Mouse (Mus musculus) forebrain, embryonic 11.5 days (tissue): ENCODE results near the gene Prss2. TPM values are rescaled to one million over a fixed set of nuclear protein-coding genes. Genes with fewer than 3 reads are reported as not detected.
"Not testable (repeated sequence)": the region's sequence is repeated elsewhere in the genome, so short reads cannot be mapped to it uniquely, and the experiment has no call there.

Experiments
- ATAC-seq: fragments of 200-750 bp; cut with Nextera tagmentation; replicated peaks from 2 replicates; pipeline ENCODE4 v1.8.0; 2017; ENCODE audit warnings: moderate TSS enrichment; ENCODE audit not compliant: low FRiP score
- DNase-seq: peaks from one replicate; pipeline ENCODE4 v3.0.0-alpha.2; 2017; ENCODE audit warnings: low spot score
- H3K27ac ChIP-seq: fragments of 300-500 bp; sonication (generic); 2 replicates; pipeline ENCODE4 v1.5.1; 2014; ENCODE audit warnings: low read depth, low read length
- H3K27me3 ChIP-seq: fragments of 300-500 bp; sonication (generic); 2 replicates; pipeline ENCODE4 v1.6.1; 2014; ENCODE audit warnings: mild to moderate bottlenecking, low read length, mixed read lengths; ENCODE audit not compliant: control insufficient read depth, insufficient read depth
- H3K36me3 ChIP-seq: fragments of 300-500 bp; sonication (generic); 2 replicates; pipeline ENCODE4 v1.6.1; 2014; ENCODE audit warnings: mild to moderate bottlenecking, low read length, moderate library complexity, mixed read lengths; ENCODE audit not compliant: control insufficient read depth, insufficient read depth
- H3K4me1 ChIP-seq: fragments of 300-500 bp; sonication (generic); replicated peaks from 2 replicates; pipeline ENCODE4 v1.6.1; 2014; ENCODE audit warnings: low read length, mixed read lengths; ENCODE audit not compliant: control insufficient read depth, insufficient read depth
- H3K4me2 ChIP-seq: fragments of 300-500 bp; sonication (generic); 2 replicates; pipeline ENCODE4 v1.6.1; 2014; ENCODE audit warnings: low read depth, mild to moderate bottlenecking, low read length, moderate library complexity, mixed read lengths; ENCODE audit not compliant: severe bottlenecking
- H3K4me3 ChIP-seq: fragments of 300-500 bp; sonication (generic); 2 replicates; pipeline ENCODE4 v1.5.1; 2014; ENCODE audit warnings: low read depth, low read length
- H3K9ac ChIP-seq: fragments of 300-500 bp; sonication (generic); 2 replicates; pipeline ENCODE4 v1.6.1; 2014; ENCODE audit warnings: low read length
- H3K9me3 ChIP-seq: fragments of 300-500 bp; sonication (generic); 2 replicates; pipeline ENCODE4 v1.6.1; 2016; ENCODE audit warnings: low read length, mixed read lengths; ENCODE audit not compliant: control insufficient read depth
- WGBS: fragments of 180-500 bp; shearing (Covaris S2); extraction: QIAGEN DNeasy Blood & Tissue Kit; methylation state at CpG from one replicate; pipeline ENCODE4 v1.1.7; 2014; 5-methylcytosine and 5-hydroxymethylcytosine counted together
- polyA plus RNA-seq: library from polyadenylated mRNA; unstranded; fragments of >200 nt; fragmentation: Nextera tagmentation; extraction: Ambion mirVana; gene quantifications from 2 replicates; pipeline ENCODE4 v1.2.1, GENCODE M21; 2014

Gene Prss2
- polyA plus RNA-seq, 1 experiment from 2014 or later = not detected

DNA sequence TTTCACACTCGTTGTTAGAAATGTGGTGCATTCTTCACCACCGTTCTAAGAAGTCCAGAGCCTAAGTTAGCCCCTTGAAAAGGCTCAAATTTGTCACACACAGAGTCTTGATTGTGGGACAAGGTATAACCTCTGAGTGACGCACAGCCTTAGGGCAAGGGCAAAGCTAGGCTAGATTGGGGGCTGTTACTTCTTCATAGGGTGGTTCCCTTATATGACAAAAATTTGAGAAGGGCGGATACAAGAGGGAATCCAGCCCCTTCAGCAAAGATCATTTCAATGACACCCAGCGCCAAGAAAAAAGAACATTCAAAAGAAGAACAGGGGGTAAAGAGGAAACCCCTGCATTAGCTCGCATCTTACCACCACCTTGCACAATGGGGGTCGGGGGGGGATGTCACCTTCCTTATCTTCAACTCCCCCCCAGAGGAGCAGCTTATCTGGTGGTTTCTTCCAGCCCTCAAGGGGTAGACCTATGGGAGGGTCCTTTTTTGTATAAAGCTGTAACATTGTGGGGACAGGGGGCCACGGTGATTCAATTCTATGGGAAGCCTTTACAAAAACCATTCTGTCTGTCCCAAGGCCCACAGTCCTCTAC is 11.2 kb downstream of the Prss2 start:
- no peak overlapping the region for H3K9ac ChIP-seq
- H3K4me3 ChIP-seq = no peak overlapping the region
- no peak overlapping the region for H3K4me2 ChIP-seq
- WGBS = 91% methylated on average over 8 of the region's 8 CpGs
- H3K9me3 ChIP-seq = no peaks in the 10 kb centered on the region
- DNase-seq = no peak
- H3K27me3 ChIP-seq = no peaks in the 10 kb centered on the region
- no peaks in the 10 kb centered on the region for H3K4me1 ChIP-seq
- H3K27ac ChIP-seq = no peak overlapping the region
- no peak for ATAC-seq
- no peaks in the 10 kb centered on the region for H3K36me3 ChIP-seq

DNA sequence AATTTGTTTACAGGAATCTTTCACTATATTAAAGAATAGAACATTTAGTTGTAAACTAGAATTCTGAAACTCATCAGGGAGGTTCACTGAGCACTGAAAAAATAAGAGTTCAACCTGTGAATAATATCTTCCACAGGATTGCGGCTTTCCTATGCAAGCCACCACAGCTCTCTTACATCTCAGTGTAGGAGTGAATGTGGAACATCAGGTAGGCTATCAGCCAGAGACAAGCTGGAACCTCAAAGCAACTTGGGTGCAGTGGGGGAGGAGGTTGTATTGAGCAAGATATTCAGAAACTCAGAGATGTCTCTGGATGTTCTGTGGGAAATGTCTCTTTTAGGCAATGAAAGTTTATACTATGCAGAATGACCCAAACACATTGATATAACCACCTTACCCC is 15.8 kb downstream of the Prss2 start:
- no peak overlapping the region for H3K4me2 ChIP-seq
- no peaks in the 10 kb centered on the region for H3K9me3 ChIP-seq
- H3K36me3 ChIP-seq = no peaks in the 10 kb centered on the region
- H3K27ac ChIP-seq = no peak overlapping the region
- H3K9ac ChIP-seq = no peak overlapping the region
- 97% methylated on average over 1 of the region's 1 CpGs for WGBS
- H3K4me3 ChIP-seq = no peak overlapping the region
- no peaks in the 10 kb centered on the region for H3K4me1 ChIP-seq
- H3K27me3 ChIP-seq = no peaks in the 10 kb centered on the region
- ATAC-seq (no peak), DNase-seq (no peak)

DNA sequence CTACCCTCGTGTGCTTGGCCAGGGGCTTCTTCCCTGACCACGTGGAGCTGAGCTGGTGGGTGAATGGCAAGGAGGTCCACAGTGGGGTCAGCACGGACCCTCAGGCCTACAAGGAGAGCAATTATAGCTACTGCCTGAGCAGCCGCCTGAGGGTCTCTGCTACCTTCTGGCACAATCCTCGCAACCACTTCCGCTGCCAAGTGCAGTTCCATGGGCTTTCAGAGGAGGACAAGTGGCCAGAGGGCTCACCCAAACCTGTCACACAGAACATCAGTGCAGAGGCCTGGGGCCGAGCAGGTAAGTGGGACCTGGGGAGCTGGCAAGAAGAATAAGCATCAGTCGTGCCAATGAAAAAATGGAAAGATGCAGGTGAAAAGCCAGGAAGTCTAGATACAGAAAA is 16.7 kb downstream of the Prss2 start:
- 89% methylated on average over 5 of the region's 8 CpGs for WGBS
- not testable (repeated sequence) for H3K27ac ChIP-seq, H3K9ac ChIP-seq, H3K4me2 ChIP-seq, H3K27me3 ChIP-seq, H3K9me3 ChIP-seq, ATAC-seq, H3K36me3 ChIP-seq, H3K4me3 ChIP-seq, DNase-seq, H3K4me1 ChIP-seq

DNA sequence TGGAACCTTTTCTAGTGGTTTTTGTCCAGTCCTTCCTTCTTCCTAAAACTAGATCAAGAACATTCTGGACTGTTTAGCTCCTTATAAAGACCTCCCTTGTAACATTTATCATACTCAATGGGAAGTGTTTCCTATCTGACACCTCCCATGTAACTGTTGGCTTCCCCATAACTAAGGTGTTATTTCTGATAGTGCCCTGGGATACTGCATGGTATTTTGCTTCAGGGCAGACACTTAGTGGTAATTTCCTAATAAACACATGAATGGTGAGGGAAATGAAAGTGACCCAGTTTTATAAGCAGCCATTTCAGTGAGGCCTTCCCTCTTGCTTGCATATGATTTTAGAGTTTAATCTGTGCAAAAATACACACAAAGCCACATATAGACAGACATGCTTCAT is 19.2 kb downstream of the Prss2 start:
- H3K4me3 ChIP-seq = no peak overlapping the region
- no peak for DNase-seq
- H3K9me3 ChIP-seq = no peaks in the 10 kb centered on the region
- H3K27me3 ChIP-seq = no peaks in the 10 kb centered on the region
- H3K27ac ChIP-seq = no peak overlapping the region
- no peak for ATAC-seq
- peaks cover 2% of the 10 kb centered on the region; the same call in 1 of the 2 replicates for H3K4me1 ChIP-seq
- H3K4me2 ChIP-seq = no peak overlapping the region
- H3K9ac ChIP-seq = no peak overlapping the region
- H3K36me3 ChIP-seq = no peaks in the 10 kb centered on the region

DNA sequence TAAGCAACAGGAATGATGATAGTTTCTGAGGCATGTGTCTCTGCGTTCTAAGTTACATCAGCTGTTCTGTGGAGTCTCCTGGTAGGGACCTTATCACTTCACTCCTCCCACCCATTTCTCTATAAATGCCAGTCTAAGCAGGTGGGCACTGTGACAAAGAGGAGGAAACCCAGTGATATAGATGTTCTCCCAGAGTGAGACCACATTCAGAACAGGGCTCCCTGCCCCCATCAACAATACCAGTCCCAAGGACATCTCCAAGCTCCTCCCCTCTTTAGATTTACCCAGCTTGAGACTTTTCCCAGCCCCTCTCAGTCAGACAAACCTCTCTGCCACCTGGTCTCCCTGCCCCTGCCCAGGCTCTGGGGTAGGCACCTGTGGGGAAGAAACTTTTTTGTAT is 20.2 kb downstream of the Prss2 start:
- no peaks in the 10 kb centered on the region for H3K9me3 ChIP-seq
- H3K4me1 ChIP-seq = peaks cover 2% of the 10 kb centered on the region; the same call in 1 of the 2 replicates
- H3K4me2 ChIP-seq = no peak overlapping the region
- 83% methylated on average over 1 of the region's 1 CpGs for WGBS
- no peak overlapping the region for H3K4me3 ChIP-seq
- DNase-seq = no peak
- no peak for ATAC-seq
- H3K27me3 ChIP-seq = no peaks in the 10 kb centered on the region
- no peaks in the 10 kb centered on the region for H3K36me3 ChIP-seq
- no peak overlapping the region for H3K27ac ChIP-seq
- H3K9ac ChIP-seq = no peak overlapping the region

DNA sequence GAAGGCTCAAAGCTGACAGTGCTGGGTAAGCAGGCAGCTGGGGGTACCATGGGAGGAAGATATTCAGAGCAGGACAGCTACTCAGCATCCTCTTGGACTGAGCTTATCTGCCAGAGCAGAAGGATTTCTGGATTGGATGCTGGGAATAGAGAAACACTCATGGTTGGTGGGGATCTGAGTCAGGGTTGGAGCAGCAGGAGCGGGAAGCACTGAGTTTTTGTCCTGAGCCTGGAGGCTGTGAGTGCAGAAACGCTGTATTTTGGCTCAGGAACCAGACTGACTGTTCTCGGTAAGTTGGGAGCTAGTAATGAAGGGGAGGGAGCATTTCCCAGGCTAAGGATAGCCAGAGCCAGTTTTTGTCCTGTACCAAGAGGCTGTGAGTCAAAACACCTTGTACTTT is 21.4 kb downstream of the Prss2 start:
- peak overlapping the region; percentile 53; the same call in 1 of the 2 replicates for H3K4me2 ChIP-seq
- no peaks in the 10 kb centered on the region for H3K27me3 ChIP-seq
- H3K4me3 ChIP-seq = no peak overlapping the region
- no peaks in the 10 kb centered on the region for H3K9me3 ChIP-seq
- no peaks in the 10 kb centered on the region for H3K36me3 ChIP-seq
- H3K4me1 ChIP-seq = peaks cover 2% of the 10 kb centered on the region; the same call in 1 of the 2 replicates
- WGBS = 15% methylated on average over 3 of the region's 3 CpGs
- H3K9ac ChIP-seq = no peak overlapping the region
- H3K27ac ChIP-seq = no peak overlapping the region
- no peak for ATAC-seq
- no peak for DNase-seq

DNA sequence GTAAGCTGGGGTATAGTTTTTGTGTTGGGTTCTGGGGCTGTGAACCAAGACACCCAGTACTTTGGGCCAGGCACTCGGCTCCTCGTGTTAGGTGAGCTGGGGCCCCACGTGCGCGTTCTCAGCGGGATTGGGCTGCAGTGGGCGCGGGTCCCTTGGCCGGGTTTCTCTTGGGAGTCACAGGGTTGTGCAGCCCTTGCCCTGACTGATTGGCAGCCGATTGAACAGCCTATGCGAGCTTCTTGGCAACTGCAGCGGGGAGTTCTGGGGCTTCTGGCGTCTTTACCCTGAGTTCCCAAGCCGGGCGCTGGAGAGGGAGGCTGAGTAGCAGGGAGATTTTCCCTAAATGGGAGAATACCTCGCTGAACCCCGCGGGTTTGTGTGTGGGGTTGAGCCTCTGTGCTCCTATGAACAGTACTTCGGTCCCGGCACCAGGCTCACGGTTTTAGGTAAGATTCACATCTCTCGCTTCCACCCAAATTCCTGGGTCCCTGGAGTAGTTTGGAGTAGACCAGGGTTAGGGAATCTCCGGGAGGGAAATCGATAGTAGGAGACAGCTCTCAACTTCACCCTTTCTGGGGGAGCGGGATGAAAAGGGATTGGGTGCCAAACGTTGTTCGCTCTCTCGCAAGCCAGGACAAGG is 21.9 kb downstream of the Prss2 start:
- H3K27me3 ChIP-seq = no peaks in the 10 kb centered on the region
- no peaks in the 10 kb centered on the region for H3K36me3 ChIP-seq
- H3K9ac ChIP-seq = peak overlapping the region; percentile 39; the same call in 1 of the 2 replicates
- peak overlapping the region; percentile 53 for H3K4me2 ChIP-seq
- no peaks in the 10 kb centered on the region for H3K9me3 ChIP-seq
- DNase-seq = peak; percentile 55
- no peak overlapping the region for H3K27ac ChIP-seq
- H3K4me3 ChIP-seq = peak overlapping the region; percentile 25
- 5% methylated on average over 28 of the region's 28 CpGs for WGBS
- peak; percentile 62 for ATAC-seq
- peaks cover 2% of the 10 kb centered on the region; the same call in 1 of the 2 replicates for H3K4me1 ChIP-seq

DNA sequence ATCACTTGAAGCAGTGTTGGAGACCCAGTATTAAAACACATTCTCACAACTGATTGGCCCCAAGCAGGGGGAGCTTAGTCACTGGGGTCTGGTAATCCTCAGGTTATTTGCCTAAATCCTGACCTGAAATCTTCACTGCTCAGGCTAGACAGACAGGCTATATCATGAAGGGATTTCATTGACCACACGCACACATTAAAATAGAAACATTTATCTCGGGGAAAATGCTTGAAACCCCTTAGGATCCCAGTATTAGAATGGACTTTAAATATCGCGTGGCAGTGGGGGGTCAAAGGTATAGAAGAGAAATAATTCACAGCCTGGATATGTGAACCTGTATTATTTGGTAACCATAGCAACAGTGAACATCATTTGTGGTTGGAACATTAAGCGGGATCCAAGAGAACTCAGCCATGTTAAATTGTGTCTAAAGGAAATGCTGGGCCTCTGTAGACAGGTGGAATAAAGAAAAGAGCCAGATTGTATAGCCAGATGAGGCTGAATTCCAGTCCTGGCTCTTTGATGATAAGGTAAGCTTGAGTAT is 22.9 kb downstream of the Prss2 start:
- Histone ChIP-seq H3K4me3 (no peak overlapping the region), H3K4me1 (peaks cover 2% of the 10 kb centered on the region; the same call in 1 of the 2 replicates), H3K27ac (no peak overlapping the region), H3K27me3 (no peaks in the 10 kb centered on the region), H3K9me3 (no peaks in the 10 kb centered on the region), H3K36me3 (no peaks in the 10 kb centered on the region), H3K9ac (no peak overlapping the region), H3K4me2 (no peak overlapping the region)
- 59% methylated on average over 5 of the region's 5 CpGs for WGBS
- ATAC-seq (peak; percentile 65), DNase-seq (no peak)

DNA sequence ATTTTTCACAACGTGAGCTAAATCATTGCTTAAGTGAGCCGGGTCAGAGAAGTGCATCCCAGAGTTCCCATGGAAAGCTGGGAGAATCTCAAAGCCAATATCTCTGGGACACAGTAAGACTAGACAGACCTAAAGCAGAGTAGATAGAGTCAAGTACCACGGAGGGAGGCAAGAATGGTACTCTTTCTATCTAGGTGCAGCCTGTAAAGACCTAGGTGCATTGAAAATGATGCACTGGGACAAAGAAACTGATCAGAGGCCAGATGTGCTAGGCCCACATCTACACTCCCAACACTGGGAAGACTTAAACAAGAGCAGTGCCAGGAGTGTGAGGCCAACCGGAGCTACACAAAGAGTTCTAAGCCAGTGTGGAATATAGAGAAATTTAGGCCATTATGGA is 23.7 kb downstream of the Prss2 start:
- 88% methylated on average over 4 of the region's 4 CpGs for WGBS
- no peak overlapping the region for H3K27ac ChIP-seq
- DNase-seq (no peak), ATAC-seq (no peak)
- H3K9me3 ChIP-seq = no peaks in the 10 kb centered on the region
- H3K4me3 ChIP-seq = no peak overlapping the region
- no peaks in the 10 kb centered on the region for H3K36me3 ChIP-seq
- H3K27me3 ChIP-seq = no peaks in the 10 kb centered on the region
- H3K4me2 ChIP-seq = no peak overlapping the region
- no peak overlapping the region for H3K9ac ChIP-seq
- H3K4me1 ChIP-seq = peaks cover 2% of the 10 kb centered on the region; the same call in 1 of the 2 replicates
